Mouse (Mus musculus) R1 (cell line): Measurements from ENCODE around the gene Ces1b.

Experiments used
- DNase-seq: peaks from one replicate; pipeline ENCODE4 v3.0.0-alpha.2; 2018; ENCODE audit warnings: low read depth, low spot score

Gene Ces1b

GRCm38 (mm10) chr8:93010286-93010685 is 69.5 kb downstream of the Ces1b start:
- peak; percentile 74 for DNase-seq
